Comparison of ENCODE assay signal across 8 mouse cellular contexts in genomic region chr6:57825259-57825715, GRCm38 (mm10). TPM values are rescaled to one million over a fixed set of nuclear protein-coding genes. Genes with fewer than 3 reads are reported as not detected.
DNase-seq lines count a peak whose midpoint lies in the region; ATAC-seq and TF ChIP-seq lines count a peak whose summit lies in the region.

No protein-coding gene starts in this region.

- peak overlapping the region; percentile 73 for H3K27ac ChIP-seq in heart, adult 2 months
- H3K27ac ChIP-seq in forebrain, postnatal 0 days (ENCODE audit: low read depth, low read length), result peak overlapping the region; percentile 96

- no peak for ATAC-seq in forebrain, postnatal 0 days
- ATAC-seq in megakaryocyte, adult 5-6 weeks (ENCODE audit: poor library complexity, severe bottlenecking), result peak; percentile 4

- no peaks in the 10 kb centered on the region for H3K9me3 ChIP-seq in forebrain, postnatal 0 days (ENCODE audit: low read length)

- H3K36me3 ChIP-seq in heart, adult 2 months (ENCODE audit: control insufficient read depth, insufficient read depth, low read length), result no peaks in the 10 kb centered on the region
- H3K36me3 ChIP-seq in C2C12 (ENCODE audit: control insufficient read depth, insufficient read depth), result no peaks in the 10 kb centered on the region
- H3K36me3 ChIP-seq in forebrain, postnatal 0 days (ENCODE audit: insufficient read depth), result no peaks in the 10 kb centered on the region

- TF ChIP-seq EP300 in heart, adult 2 months (IDR thresholded peaks at IDR 0.05; ENCODE audit: insufficient read depth, low read depth, low read length), result no peak

- 11% methylated on average over 5 of the region's 5 CpGs for WGBS in heart, adult 2 months
- WGBS in forebrain, postnatal 0 days, result 9% methylated on average over 5 of the region's 5 CpGs

- TF ChIP-seq POLR2A in heart, adult 2 months (IDR thresholded peaks at IDR 0.05; ENCODE audit: insufficient read depth, low read depth, low read length), result no peak

- H3K4me3 ChIP-seq in heart, adult 2 months, result peak overlapping the region; percentile 95
- H3K4me3 ChIP-seq in C2C12 (ENCODE audit: insufficient read depth, poor library complexity, severe bottlenecking), result peak overlapping the region; percentile 69
- peak overlapping the region; percentile 90 for H3K4me3 ChIP-seq in forebrain, postnatal 0 days (ENCODE audit: low read depth, low read length)

- no peaks in the 10 kb centered on the region for H3K27me3 ChIP-seq in heart, adult 2 months (ENCODE audit: control insufficient read depth, insufficient read depth, low read length)
- H3K27me3 ChIP-seq in C2C12 (ENCODE audit: control insufficient read depth, insufficient read depth, insufficient read length), result no peaks in the 10 kb centered on the region
- H3K27me3 ChIP-seq in forebrain, postnatal 0 days (ENCODE audit: insufficient read depth, low read length), result no peaks in the 10 kb centered on the region

- peak overlapping the region; percentile 67 for H3K4me2 ChIP-seq in forebrain, postnatal 0 days (ENCODE audit: low read depth)

- no peak for TF ChIP-seq CTCF in heart, adult 2 months (IDR thresholded peaks at IDR 0.05)
- TF ChIP-seq CTCF in C2C12 (IDR thresholded peaks at IDR 0.05; ENCODE audit: control insufficient read depth, insufficient read depth, insufficient read length), result no peak
- TF ChIP-seq CTCF in forebrain, postnatal 0 days (IDR thresholded peaks at IDR 0.05; ENCODE audit: low read depth), result no peak

- H3K79me2 ChIP-seq in heart, adult 2 months (replicated peaks; ENCODE audit: control insufficient read depth, insufficient read depth, low read length), result no peaks in the 10 kb centered on the region
- H3K79me2 ChIP-seq in C2C12 (ENCODE audit: control insufficient read depth, insufficient read depth), result peaks cover 23% of the 10 kb centered on the region

- peaks cover 2% of the 10 kb centered on the region for H3K4me1 ChIP-seq in heart, adult 2 months (ENCODE audit: control insufficient read depth, insufficient read depth, low read length)
- peaks cover 12% of the 10 kb centered on the region; the same call in 1 of the 2 replicates for H3K4me1 ChIP-seq in forebrain, postnatal 0 days (ENCODE audit: insufficient read depth)

- H3ac ChIP-seq in C2C12 (ENCODE audit: control insufficient read depth, insufficient read length, low read depth), result peak overlapping the region; percentile 81

- peaks cover 17% of the 10 kb centered on the region for H3K79me3 ChIP-seq in C2C12 (ENCODE audit: low read depth)

- H3K9ac ChIP-seq in heart, adult 2 months (ENCODE audit: low read depth, low read length), result peak overlapping the region; percentile 95
- H3K9ac ChIP-seq in forebrain, postnatal 0 days, result peak overlapping the region; percentile 98

- intact Hi-C loops in heart, adult 2 months (cut with DNase I), result no loop called here

- DNase-seq in heart, adult 2 months, result no peak
- no peak for DNase-seq in heart, adult 18-20 months
- DNase-seq in forebrain, postnatal 0 days, result no peak
- no peak for DNase-seq in urinary bladder, postnatal 14 days (ENCODE audit: low spot score)
- no peak for DNase-seq in B cell, adult 2 months
- DNase-seq in gastrocnemius, postnatal 25 days, result no peak

TF ChIP-seq in C2C12, 6 proteins besides CTCF, POLR2A, EP300 and RAD21:
- no peak for TF ChIP-seq FOSL1 (IDR thresholded peaks at IDR 0.05; ENCODE audit: insufficient read depth, low read length, poor library complexity, severe bottlenecking)
TF ChIP-seq in C2C12: peak in this region for 0.

RNA-seq across cellular contexts. Expression of gene Vopp1, which starts 0.3 kb away (rescaled TPM):
- 10 to 100 TPM; 21.6 to 23.9 TPM for total RNA-seq in heart, adult 2 months (2021)
- 11.3 and 13.8 TPM in 2 replicates for polyA plus RNA-seq in heart, adult 2 months (2012; rRNA removed)
- 10 to 100 TPM; 22.8 to 22.9 TPM for total RNA-seq in heart, adult 18-20 months (2021)
- polyA plus RNA-seq in C2C12 (2012; fragmentation: generic; extraction: Trizol), result 15.2 TPM
- total RNA-seq in forebrain, postnatal 0 days (2014; rRNA removed), result 270 and 331 TPM in 2 replicates
- 166 and 169 TPM in 2 replicates for polyA plus RNA-seq in forebrain, postnatal 0 days (2015; fragmentation: Nextera tagmentation; extraction: Ambion mirVana)
- 12.1 and 16.5 TPM in 2 replicates for total RNA-seq in megakaryocyte, adult 5-6 weeks (2015)
- total RNA-seq in megakaryocyte, adult 5-6 weeks (2017), result 14.4 and 16.3 TPM in 2 replicates
- 1 to 10 TPM; 5.1 to 7.5 TPM for total RNA-seq in gastrocnemius, postnatal 25 days (2021)

RNA-seq across cellular contexts. Expression of gene Vmn1r21, which starts 24.9 kb away (rescaled TPM):
- total RNA-seq in heart, adult 2 months (2021), result not detected
- polyA plus RNA-seq in heart, adult 2 months (2012; rRNA removed), result not detected in 2 replicates
- not detected for total RNA-seq in heart, adult 18-20 months (2021)
- not detected for polyA plus RNA-seq in C2C12 (2012; fragmentation: generic; extraction: Trizol)
- not detected in 2 replicates for total RNA-seq in forebrain, postnatal 0 days (2014; rRNA removed)
- polyA plus RNA-seq in forebrain, postnatal 0 days (2015; fragmentation: Nextera tagmentation; extraction: Ambion mirVana), result not detected in 2 replicates
- not detected in 2 replicates for total RNA-seq in megakaryocyte, adult 5-6 weeks (2015)
- not detected in 2 replicates for total RNA-seq in megakaryocyte, adult 5-6 weeks (2017)
- total RNA-seq in gastrocnemius, postnatal 25 days (2021), result not detected

Comparison
In these comparisons a context has a peak if more than half of its experiments do, and no peak if none do; other contexts are left out.
1. RNA of gene Vopp1, which starts 0.3 kb away (total RNA-seq): 270 to 331 TPM in forebrain, postnatal 0 days; 21.6 to 23.9 TPM in heart, adult 2 months, 22.8 to 22.9 TPM in heart, adult 18-20 months, 12.1 to 16.5 TPM in megakaryocyte, adult 5-6 weeks and 5.1 to 7.5 TPM in gastrocnemius, postnatal 25 days; every median in the first group is over 10 times any median in the second.
2. Peak in every context shown above with its lines, with median percentiles within 50 percentile points of each other: H3K4me3 ChIP-seq.